Mouse (Mus musculus) Muller cell, postnatal 12 days (primary cell): ENCODE measurements around the gene Tmem176a.
"Not testable (repeated sequence)": the region's sequence is repeated elsewhere in the genome, so short reads cannot be mapped to it uniquely, and the experiment has no call there.

Experiments
- DNase-seq: peaks from one replicate; pipeline ENCODE4 v3.0.0-alpha.2; 2015; ENCODE audit errors: inconsistent ontology term

Tmem176a gene

DNA sequence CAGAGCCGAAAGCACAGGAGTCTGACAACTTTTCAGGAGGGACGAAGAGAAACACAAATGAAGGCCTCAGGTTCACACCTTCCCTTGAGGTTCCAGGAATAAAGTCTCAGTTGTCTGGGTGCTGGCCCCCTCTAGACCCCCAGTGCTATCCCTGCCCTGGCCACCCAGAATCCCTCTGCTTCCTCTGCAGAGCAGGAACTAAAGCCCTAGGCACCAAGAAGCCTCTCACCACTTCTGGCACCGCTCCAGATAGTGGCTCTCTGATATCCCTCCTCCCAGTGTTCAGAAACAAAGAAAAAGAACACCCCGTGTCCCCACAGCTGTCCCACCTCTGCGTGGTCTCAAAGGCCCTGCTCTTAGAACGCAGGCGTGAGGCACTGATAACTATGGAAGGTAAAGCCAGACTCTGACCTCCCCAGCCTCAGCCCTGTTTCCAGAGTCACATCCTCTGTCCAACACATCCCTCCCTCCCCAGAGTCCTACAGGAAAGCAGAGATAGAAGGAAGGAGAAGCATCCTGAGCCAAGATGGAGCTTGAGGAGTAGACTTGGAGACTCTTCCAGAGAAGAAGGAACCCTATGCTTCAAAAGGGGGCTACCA is at the start of gene Tmem176a:
TSS of gene Tmem176a (plus strand) at position 549 of the 599 bp plus-strand sequence.
- no peak for DNase-seq

DNA sequence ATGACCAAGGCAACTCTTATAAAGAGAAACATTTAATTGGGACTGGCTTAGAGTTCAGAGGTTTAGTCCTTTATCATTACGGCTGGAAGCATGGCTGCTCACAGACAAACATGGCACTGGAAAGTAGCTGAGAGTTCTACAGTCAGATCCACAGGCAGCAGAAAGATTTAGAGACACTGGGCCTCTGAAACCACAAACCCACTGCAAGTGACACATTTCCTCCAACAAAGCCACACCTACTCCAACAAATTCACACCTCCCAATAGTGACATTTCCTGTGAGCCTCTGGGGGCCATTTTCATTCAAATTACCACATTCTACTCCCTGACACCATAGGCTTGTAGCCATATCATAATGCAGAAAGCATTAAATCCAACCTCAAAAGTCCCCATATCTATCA is 38.8 kb upstream of the Tmem176a start:
- DNase-seq: no peak

GRCm38 (mm10) chr6:48803406-48804051 is 37.2 kb upstream of the Tmem176a start:
- DNase-seq: peak; percentile 58

DNA sequence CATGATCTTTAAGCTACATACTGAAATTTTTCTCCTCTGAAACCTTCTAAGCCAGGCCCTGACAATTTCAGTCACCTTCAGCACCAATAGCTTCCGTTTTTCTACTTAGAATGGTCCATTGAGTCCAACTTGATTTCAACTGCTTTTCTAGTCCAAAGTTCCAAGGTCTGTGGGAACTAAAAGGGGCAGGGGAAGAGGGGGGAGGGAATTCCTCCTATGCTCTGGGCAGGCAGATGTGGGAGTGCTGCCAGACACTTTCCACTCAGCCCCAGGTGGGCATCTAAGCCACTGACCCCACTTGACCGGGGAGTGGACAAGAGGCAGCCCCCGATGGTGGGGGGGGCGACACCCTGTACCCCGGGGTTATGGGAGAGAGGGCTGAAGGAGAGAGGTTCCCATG is 36.4 kb upstream of the Tmem176a start:
- DNase-seq: no peak

- DNase-seq: no peak
Measured at GRCm38 (mm10) chr6:48806746-48807145, 34.0 kb upstream of the Tmem176a start.

- no peak for DNase-seq
Measured at GRCm38 (mm10) chr6:48809494-48810219, 31.1 kb upstream of the Tmem176a start.

DNA sequence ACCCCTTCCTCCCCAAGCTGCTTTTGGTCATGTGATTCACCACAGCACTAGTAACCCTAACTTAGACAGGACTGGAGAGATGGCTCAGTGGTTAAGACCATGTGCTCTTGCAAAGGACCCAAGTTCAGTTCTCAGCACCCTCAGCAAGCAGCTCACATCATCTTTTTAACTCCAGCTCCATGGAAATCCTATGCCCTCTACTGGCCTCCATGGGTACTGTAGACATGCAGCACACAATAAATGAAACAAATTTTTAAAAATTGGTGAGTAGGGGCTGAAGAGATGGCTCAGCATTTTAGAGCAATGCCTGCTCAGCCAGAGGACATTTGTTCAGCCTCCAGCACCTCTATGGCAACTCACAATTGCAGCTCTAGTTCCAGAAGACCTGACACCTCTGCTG is 25.7 kb upstream of the Tmem176a start:
- DNase-seq: no peak

DNA sequence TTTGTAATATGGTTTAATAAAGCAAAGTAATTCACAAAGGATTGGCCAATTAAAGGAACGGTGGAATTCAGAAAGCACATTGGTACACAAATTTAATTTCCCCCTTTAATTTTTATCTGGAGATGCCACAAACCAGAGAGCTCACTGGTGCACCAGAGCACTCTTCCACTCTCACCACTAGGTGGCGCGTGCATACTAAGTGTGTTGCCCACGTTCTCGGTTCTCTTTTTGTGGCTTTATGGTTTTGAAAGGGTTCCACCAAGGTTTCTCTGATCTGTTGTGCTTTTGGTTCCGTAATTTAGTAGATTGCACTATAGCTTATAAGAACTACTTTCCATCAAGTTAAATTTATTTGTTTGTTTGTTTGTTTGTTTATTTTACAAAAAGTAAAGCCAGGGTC is 22.9 kb upstream of the Tmem176a start:
- peak; percentile 60 for DNase-seq

DNA sequence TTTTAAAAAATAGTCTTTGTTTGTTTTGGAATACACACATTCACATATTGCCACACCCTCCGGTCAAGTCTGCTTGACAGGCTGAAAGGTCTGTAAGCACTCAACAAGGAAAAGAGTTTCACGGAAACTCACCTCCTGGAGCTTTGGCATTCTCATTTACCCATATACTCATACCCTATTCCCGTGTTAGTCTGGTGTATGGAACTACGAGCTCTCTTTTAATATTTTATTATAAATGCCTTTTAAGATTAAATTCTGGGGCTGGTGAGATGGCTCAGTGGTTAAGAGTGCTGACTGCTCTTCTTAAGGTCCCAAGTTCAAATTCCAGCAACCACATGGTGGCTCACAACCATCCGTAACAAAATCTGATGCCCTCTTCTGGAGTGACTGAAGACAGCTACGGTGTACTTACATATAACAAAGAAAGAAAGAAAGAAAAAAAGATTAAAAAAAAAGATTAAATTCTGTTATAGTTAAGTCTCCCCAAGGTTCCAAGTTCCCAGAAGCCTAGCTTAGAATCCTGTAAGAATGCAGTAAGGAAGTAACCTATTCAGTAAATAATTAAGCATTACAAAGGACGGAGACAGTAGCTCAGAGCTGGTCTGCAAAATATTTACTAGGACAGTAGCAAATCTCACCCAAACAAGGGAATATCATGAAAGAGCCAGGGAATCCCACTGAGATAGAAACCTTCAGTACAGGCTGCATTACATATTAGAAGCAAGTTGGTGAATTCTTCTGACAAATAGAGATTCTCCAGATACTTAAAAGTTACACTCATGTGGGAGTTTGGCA is 18.5 kb upstream of the Tmem176a start:
- not testable (repeated sequence) for DNase-seq

GRCm38 (mm10) chr6:48825016-48825415 is 15.7 kb upstream of the Tmem176a start:
- DNase-seq: no peak

DNA sequence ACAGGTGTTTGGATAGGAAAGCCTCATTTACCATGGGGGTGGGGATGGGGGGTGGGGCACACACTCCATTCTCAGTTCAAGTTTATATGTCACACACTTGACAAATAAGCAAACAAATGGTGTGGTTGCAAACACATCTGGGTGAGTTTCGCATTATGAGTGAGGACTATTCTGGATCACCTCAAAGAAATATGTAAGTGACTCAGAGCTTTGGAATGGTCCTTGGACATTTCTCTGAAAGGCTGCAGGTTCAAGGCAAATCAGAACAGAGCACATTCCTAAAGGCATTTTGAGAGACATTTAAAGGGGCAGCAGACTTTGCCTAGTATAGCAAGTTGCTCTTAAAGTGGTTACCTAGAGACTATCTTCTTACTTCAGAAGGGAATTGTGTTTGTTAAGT is 11.7 kb upstream of the Tmem176a start:
- peak; percentile 67 for DNase-seq

DNA sequence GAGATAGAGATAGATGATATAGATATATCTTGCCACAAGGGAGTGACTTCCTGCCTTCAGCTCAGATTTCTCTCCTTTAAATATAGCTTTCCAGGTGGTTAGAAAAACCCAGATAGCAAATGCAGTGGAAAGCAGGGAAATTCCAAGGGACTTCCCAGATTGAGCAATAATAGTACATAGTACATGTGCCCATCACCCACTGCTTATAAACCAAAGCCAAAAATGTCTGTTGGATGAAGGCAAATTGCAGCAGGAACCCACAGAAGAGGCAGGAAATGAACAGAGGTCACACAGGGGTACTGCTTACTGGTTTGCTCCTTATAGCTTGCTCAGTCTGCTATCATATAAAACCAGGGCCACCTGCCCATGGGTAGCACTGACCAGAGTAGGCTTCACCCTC is 11.1 kb upstream of the Tmem176a start:
- peak; percentile 30 for DNase-seq

DNA sequence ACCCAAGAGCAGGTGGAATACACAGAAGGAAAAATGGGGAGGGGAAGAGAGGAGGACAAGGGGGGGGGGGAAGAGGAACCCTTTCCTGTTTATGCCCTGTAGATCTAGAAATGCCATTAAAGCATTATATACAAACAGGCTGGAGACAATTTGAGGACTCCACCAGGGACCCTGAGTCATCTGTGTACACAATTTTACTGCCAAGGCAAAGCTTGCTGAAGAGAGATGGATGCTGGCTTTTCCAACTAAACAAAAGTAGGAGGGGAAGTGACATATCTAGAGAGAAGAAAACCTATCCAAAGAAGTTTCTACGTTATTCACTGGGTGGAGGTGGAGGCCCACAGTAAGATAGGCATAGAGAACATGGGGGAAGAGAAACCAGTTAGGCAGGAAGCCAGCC is 10.5 kb upstream of the Tmem176a start:
- DNase-seq: no peak

GRCm38 (mm10) chr6:48831141-48831540 is 9.6 kb upstream of the Tmem176a start:
- DNase-seq: no peak

DNA sequence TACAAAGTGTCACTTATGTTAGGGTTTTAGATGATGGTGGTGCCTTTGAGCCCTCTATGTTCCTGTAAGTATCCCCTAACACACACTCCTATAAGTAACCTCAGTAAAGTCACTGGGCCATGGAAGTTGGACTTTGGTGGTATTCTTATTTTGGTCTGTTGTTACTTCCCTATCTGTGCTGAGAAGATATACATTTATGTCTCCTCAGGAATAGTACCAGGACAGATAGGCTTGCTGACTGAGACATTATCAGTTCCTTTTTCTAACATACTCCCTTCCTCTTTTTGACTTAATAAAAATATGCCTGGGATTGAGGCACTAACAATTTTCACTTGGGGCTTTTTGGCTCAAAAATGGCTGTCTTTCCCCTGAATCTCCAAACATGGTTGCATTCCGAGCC is 8.3 kb upstream of the Tmem176a start:
- no peak for DNase-seq

GRCm38 (mm10) chr6:48833515-48833914 is 7.2 kb upstream of the Tmem176a start:
- no peak for DNase-seq

DNA sequence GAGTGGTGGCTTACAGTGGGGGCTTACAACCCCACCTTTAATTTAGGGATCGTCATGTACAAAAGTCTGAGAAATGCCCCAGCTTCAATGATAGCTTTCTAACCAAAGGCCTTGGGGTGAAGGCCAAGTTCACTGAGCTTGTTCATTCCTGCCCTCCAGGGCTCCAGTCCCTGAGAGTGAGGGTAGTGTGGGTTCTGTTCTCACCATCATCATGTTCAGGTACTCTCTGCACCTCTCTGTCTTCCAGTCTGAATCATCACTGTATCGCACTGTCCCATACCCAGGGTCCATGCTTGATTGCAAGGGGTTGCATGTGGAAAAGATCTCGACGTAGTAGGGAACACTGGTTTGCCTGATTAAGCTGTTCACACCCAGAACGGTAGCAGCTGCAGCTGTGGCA is 5.5 kb upstream of the Tmem176a start:
- no peak for DNase-seq

GRCm38 (mm10) chr6:48836146-48836545 is 4.6 kb upstream of the Tmem176a start:
- no peak for DNase-seq

DNA sequence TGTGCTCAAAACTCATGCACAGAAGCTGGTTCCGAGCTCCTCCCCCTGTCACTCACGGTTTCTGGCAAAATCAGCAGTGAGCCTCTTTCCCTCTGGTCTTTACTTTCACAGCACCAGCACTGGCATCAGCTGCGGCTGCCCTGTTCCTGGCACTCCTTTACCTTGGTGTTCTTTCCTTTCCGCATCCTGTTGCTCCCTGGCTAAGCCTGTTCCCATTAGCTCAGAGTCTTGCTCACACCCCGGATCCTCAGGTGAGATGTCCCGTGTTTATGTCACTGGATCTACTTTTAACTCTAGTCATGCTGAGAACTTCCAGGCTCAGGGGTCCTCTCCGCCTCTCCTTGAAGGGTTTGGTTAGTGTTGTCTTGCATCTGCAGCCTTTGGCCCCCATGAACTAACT is 3.2 kb upstream of the Tmem176a start:
- DNase-seq: no peak

GRCm38 (mm10) chr6:48838321-48839080 is 2.2 kb upstream of the Tmem176a start:
- no peak for DNase-seq

DNA sequence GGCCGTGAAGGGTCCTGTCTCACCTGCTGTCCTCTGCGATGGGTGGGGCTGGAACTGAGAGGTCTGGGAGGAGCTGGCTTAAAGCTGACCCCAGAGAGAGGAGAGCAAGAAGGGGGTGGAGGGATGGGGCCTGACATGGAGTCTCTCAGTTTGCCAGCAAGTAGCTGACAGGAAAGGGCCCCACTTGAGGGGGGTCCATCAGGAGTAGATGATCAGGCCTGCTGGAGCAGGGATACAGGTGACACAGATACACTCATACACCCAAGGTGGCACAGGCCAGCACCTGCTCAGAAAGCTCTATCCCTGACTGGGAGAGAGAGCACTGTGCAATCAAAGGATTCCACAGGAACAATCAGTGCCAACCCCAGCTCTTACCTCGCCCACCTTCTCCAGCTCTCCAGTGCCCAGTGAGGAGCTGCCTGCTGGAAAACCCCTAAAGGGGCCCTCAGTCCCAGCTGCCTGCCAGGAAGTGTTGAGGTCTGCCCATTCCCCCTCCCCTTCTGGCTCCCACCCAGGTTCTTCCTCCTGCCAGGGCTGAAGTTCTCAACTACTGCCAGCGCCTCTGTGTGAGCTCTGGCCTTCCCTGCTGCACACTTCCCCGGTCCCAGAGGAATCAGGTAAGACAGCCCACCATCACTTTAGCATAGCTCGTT is 380 bp downstream of the Tmem176a start, which contains the start of gene Tmem176b:
TSS of gene Tmem176b (minus strand) at position 524 of the 653 bp plus-strand sequence.
- DNase-seq: peak; percentile 100
